Mouse (Mus musculus) MEL (cell line): ENCODE data around the gene Ddo. TPM values are rescaled to one million over a fixed set of nuclear protein-coding genes. Genes with fewer than 3 reads are reported as not detected.

Experiments used
- DNase-seq: peaks from one replicate; pipeline ENCODE4 v3.0.0; 2011; ENCODE audit warnings: low read depth, low spot score
- H3K27ac ChIP-seq: 2 replicates; pipeline ENCODE4 v1.5.1; 2012; ENCODE audit warnings: low read depth, mild to moderate bottlenecking, control low read depth, low read length, moderate library complexity; ENCODE audit not compliant: control insufficient read depth
- H3K27me3 ChIP-seq, 2 experiments: fragments of 150-350 bp in 1 of 2; sonication (generic) in 1 of 2; 2 replicates each; pipeline ENCODE4 v1.6.1; 2012; ENCODE audit warnings: low read length in 2 of 2, mild to moderate bottlenecking in 2 of 2, improper control_type of control experiment in 1 of 2, moderate library complexity in 1 of 2; ENCODE audit not compliant: insufficient read depth in 2 of 2, control insufficient read depth in 1 of 2
- H3K36me3 ChIP-seq, 2 experiments: 2 replicates each; pipeline ENCODE4 v1.6.1; 2012 to 2014; ENCODE audit warnings: low read length in 2 of 2, improper control_type of control experiment in 1 of 2, inconsistent platforms in 1 of 2, mild to moderate bottlenecking in 1 of 2; ENCODE audit not compliant: insufficient read depth in 2 of 2, control insufficient read depth in 1 of 2
- H3K4me1 ChIP-seq, 2 experiments: fragments of 150-350 bp in 1 of 2; sonication (generic) in 1 of 2; 2 replicates each; pipeline ENCODE4 v1.6.1; 2012; ENCODE audit warnings: low read length in 2 of 2, improper control_type of control experiment in 1 of 2, mild to moderate bottlenecking in 1 of 2; ENCODE audit not compliant: insufficient read depth in 2 of 2, control insufficient read depth in 1 of 2
- H3K4me3 ChIP-seq, 2 experiments: fragments of 150-350 bp in 1 of 2; sonication (generic) in 1 of 2; 2 replicates each; pipeline ENCODE4 v1.5.1; 2012; ENCODE audit warnings: low read depth in 2 of 2, low read length in 2 of 2, mild to moderate bottlenecking in 2 of 2, moderate library complexity in 2 of 2, control low read depth in 1 of 2, improper control_type of control experiment in 1 of 2; ENCODE audit not compliant: control insufficient read depth in 1 of 2, insufficient read depth in 1 of 2
- H3K79me2 ChIP-seq: 2 replicates; pipeline ENCODE4 v1.6.1; 2012; ENCODE audit warnings: mild to moderate bottlenecking, low read length, moderate library complexity; ENCODE audit not compliant: control insufficient read depth, poor library complexity, insufficient read depth
- H3K9ac ChIP-seq: 2 replicates; pipeline ENCODE4 v1.6.1; 2012; ENCODE audit warnings: low read depth, mild to moderate bottlenecking, control low read depth, low read length, moderate library complexity; ENCODE audit not compliant: control insufficient read depth, poor library complexity, severe bottlenecking
- H3K9me3 ChIP-seq: fragments of 150-350 bp; sonication (generic); replicated peaks from 2 replicates; pipeline ENCODE4 v1.6.1; 2012; ENCODE audit warnings: mild to moderate bottlenecking, low read length, improper control_type of control experiment, moderate library complexity; ENCODE audit not compliant: insufficient read depth
- BHLHE40 ChIP-seq: IDR thresholded peaks from 2 replicates; pipeline ENCODE4 v1.6.1; 2012; ENCODE audit warnings: low read depth, mild to moderate bottlenecking, inconsistent platforms, low read length, improper control_type of control experiment, borderline replicate concordance
- CTCF ChIP-seq, 3 experiments: IDR thresholded peaks in 2 of 3; conservative IDR thresholded peaks in 1 of 3; 2 replicates each; pipeline ENCODE4 v1.5.1; 2011 to 2012; ENCODE audit warnings: low read length in 3 of 3, low read depth in 2 of 3, mild to moderate bottlenecking in 2 of 3, improper control_type of control experiment in 1 of 3, inconsistent platforms in 1 of 3, mixed read lengths in 1 of 3, moderate library complexity in 1 of 3; ENCODE audit not compliant: control insufficient read depth in 1 of 3, insufficient read depth in 1 of 3, poor library complexity in 1 of 3, severe bottlenecking in 1 of 3
- E2F4 ChIP-seq: IDR thresholded peaks from 2 replicates; pipeline ENCODE4 v1.6.1; 2011; ENCODE audit warnings: low read depth, low read length, improper control_type of control experiment, borderline replicate concordance
- EP300 ChIP-seq, 2 experiments: IDR thresholded peaks; 2 replicates each; pipeline ENCODE4 v1.6.1; 2011; ENCODE audit warnings: improper control_type of control experiment in 2 of 2, low read length in 2 of 2, low read depth in 1 of 2, mild to moderate bottlenecking in 1 of 2
- GABPA ChIP-seq: IDR thresholded peaks from 2 replicates; pipeline ENCODE4 v1.6.1; 2012; ENCODE audit warnings: low read depth, mild to moderate bottlenecking, inconsistent platforms, low read length, improper control_type of control experiment, moderate library complexity
- HCFC1 ChIP-seq: IDR thresholded peaks from 2 replicates; pipeline ENCODE4 v1.6.1; 2012; ENCODE audit warnings: low read depth, mild to moderate bottlenecking, inconsistent platforms, low read length, improper control_type of control experiment, moderate library complexity
- KAT2A ChIP-seq: conservative IDR thresholded peaks from 2 replicates; pipeline ENCODE4 v1.6.1; 2012; ENCODE audit warnings: low read depth, low read length, improper control_type of control experiment, inconsistent platforms
- MAFK ChIP-seq: IDR thresholded peaks from 2 replicates; pipeline ENCODE4 v1.6.1; 2011; ENCODE audit warnings: low read depth, mild to moderate bottlenecking, low read length, improper control_type of control experiment, borderline replicate concordance
- POLR2A ChIP-seq, 2 experiments: IDR thresholded peaks; 2 replicates each; pipeline ENCODE4 v1.6.1; 2011 to 2012; ENCODE audit warnings: low read length in 2 of 2, mild to moderate bottlenecking in 2 of 2, control low read depth in 1 of 2, improper control_type of control experiment in 1 of 2, low read depth in 1 of 2, moderate library complexity in 1 of 2; ENCODE audit not compliant: control insufficient read depth in 1 of 2, insufficient read depth in 1 of 2, poor library complexity in 1 of 2
- POLR2AphosphoS2 ChIP-seq: IDR thresholded peaks from 2 replicates; pipeline ENCODE4 v1.6.1; 2011; ENCODE audit warnings: low read length, improper control_type of control experiment
- POLR2AphosphoS5 ChIP-seq: IDR thresholded peaks from 2 replicates; pipeline ENCODE4 v1.6.1; 2012; ENCODE audit warnings: low read depth, borderline replicate concordance, mild to moderate bottlenecking, inconsistent platforms, low read length, moderate library complexity, mixed read lengths
- RAD21 ChIP-seq: IDR thresholded peaks from 2 replicates; pipeline ENCODE4 v1.6.1; 2011; ENCODE audit warnings: mild to moderate bottlenecking, low read depth, low read length, improper control_type of control experiment
- SIN3A ChIP-seq: IDR thresholded peaks from 2 replicates; pipeline ENCODE4 v1.6.1; 2012; ENCODE audit warnings: low read length, improper control_type of control experiment, inconsistent platforms
- SMC3 ChIP-seq: IDR thresholded peaks from 2 replicates; pipeline ENCODE4 v1.6.1; 2011; ENCODE audit warnings: low read depth, low read length, improper control_type of control experiment
- TAL1 ChIP-seq: IDR thresholded peaks from 2 replicates; pipeline ENCODE4 v1.6.1; 2012; ENCODE audit warnings: mild to moderate bottlenecking, inconsistent platforms, low read length, moderate library complexity, mixed read lengths
- TCF12 ChIP-seq: IDR thresholded peaks from 2 replicates; pipeline ENCODE4 v1.6.1; 2014; ENCODE audit warnings: low read depth, mild to moderate bottlenecking, inconsistent platforms, low read length, improper control_type of control experiment, moderate library complexity
- UBTF ChIP-seq: IDR thresholded peaks from 2 replicates; pipeline ENCODE4 v1.6.1; 2012; ENCODE audit warnings: low read depth, mild to moderate bottlenecking, inconsistent platforms, low read length, improper control_type of control experiment, moderate library complexity, borderline replicate concordance; ENCODE audit not compliant: insufficient read depth
- USF2 ChIP-seq, 2 experiments: IDR thresholded peaks; 2 replicates each; pipeline ENCODE4 v1.6.1; 2011 to 2012; ENCODE audit warnings: improper control_type of control experiment in 2 of 2, low read length in 2 of 2, borderline replicate concordance in 1 of 2, inconsistent platforms in 1 of 2, low read depth in 1 of 2, mild to moderate bottlenecking in 1 of 2; ENCODE audit not compliant: insufficient read depth in 1 of 2
- ZC3H11A ChIP-seq: IDR thresholded peaks from 2 replicates; pipeline ENCODE4 v1.6.1; 2012; ENCODE audit warnings: low read depth, mild to moderate bottlenecking, inconsistent platforms, low read length, improper control_type of control experiment
- ZMIZ1 ChIP-seq: IDR thresholded peaks from 2 replicates; pipeline ENCODE4 v1.6.1; 2012; ENCODE audit warnings: low read depth, mild to moderate bottlenecking, inconsistent platforms, low read length, improper control_type of control experiment, moderate library complexity
- polyA plus RNA-seq, 2 experiments: library from polyadenylated mRNA; stranded (reverse) in 1 of 2; unstranded in 1 of 2; fragments of >175 nt in 1 of 2; fragments of >200 nt in 1 of 2; gene quantifications; 2 replicates each; pipeline versions ENCODE4 v1.2.1 to v1.2.4; 2012; ENCODE audit warnings: low replicate concordance in 2 of 2, low read depth in 1 of 2; ENCODE audit not compliant: insufficient read length in 2 of 2, insufficient read depth in 1 of 2, missing spikeins in 1 of 2
- total RNA-seq: library from RNA; depleted of rRNA; stranded (reverse); fragments of 300-350 nt; gene quantifications from 2 replicates; pipeline ENCODE4 v1.2.3, GENCODE M21; 2012

Gene Ddo
- total and polyA plus RNA-seq, 3 experiments, result 0.04 TPM; not detected in 2

DNA sequence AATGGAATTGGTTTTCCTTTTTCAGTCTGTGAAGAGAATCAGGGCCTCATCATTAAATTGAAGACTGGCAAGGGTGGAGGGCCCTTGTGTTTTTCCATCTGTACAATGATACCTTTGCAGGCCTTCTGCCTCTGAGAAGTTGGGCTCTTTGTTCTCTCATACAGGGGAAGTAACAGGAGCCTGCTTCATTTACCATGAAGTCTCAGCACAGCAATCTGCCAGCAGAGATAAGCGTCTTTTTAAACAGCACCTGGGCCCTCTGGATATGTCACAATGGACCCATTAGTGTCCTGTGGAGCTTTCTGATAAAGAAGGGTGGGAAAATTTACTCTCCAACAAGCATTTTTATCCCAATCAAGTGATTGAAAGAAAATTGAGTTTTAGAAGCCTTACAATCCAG is 59.1 kb downstream of the Ddo start:
- TF ChIP-seq TCF12 (no peak), SIN3A (no peak), KAT2A (no peak), MAFK (no peak), BHLHE40 (no peak), USF2 (IDR thresholded peaks at IDR 0.05; ENCODE audit: borderline replicate concordance in 1 of 2, insufficient read depth in 1 of 2, low read depth in 1 of 2, low read length in 2 of 2) (no peak), E2F4 (no peak), RAD21 (no peak), UBTF (no peak), GABPA (no peak), ZMIZ1 (no peak), POLR2AphosphoS5 (no peak), POLR2A (IDR thresholded peaks at IDR 0.05; ENCODE audit: control insufficient read depth in 1 of 2, insufficient read depth in 1 of 2, low read depth in 1 of 2, low read length in 2 of 2, poor library complexity in 1 of 2) (no peak), EP300 (IDR thresholded peaks at IDR 0.05; ENCODE audit: low read depth in 1 of 2, low read length in 2 of 2) (no peak), TAL1 (no peak)
- TF ChIP-seq, all 39 proteins: peak for 0
- no peaks in the 10 kb centered on the region for H3K79me2 ChIP-seq
- H3K27me3 ChIP-seq, result no peaks in the 10 kb centered on the region
- H3K9me3 ChIP-seq, result no peaks in the 10 kb centered on the region
- no peaks in the 10 kb centered on the region for H3K36me3 ChIP-seq
- H3K4me3 ChIP-seq, result no peak overlapping the region
- no peaks in the 10 kb centered on the region for H3K4me1 ChIP-seq
- no peak overlapping the region for H3K27ac ChIP-seq
- DNase-seq, result no peak
- no peak overlapping the region for H3K9ac ChIP-seq

DNA sequence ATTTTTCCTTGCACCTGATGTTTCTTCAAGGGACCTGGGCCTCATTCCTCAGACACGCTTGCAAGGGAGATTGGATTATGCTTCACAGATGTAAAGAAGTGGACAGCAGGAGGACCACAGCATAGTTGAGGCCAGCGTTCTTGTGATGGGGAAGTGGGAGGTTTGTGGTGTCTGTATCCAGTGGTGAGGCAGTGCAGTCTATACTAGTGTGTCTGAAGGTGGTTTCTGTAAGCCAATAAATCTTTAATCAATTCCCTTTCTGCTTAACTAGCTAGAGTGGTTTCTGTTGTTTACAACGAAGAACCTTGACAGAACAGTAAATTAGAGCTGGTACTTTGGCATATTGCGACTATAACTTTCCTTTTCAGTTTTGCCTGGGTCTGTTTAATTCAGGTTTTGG is 68.8 kb downstream of the Ddo start:
- no peaks in the 10 kb centered on the region for H3K4me1 ChIP-seq
- H3K27ac ChIP-seq, result no peak overlapping the region
- no peak for DNase-seq
- no peaks in the 10 kb centered on the region for H3K9me3 ChIP-seq
- no peaks in the 10 kb centered on the region for H3K36me3 ChIP-seq
- TF ChIP-seq CTCF (IDR thresholded peaks at IDR 0.05 in 2 of 3, conservative IDR thresholded peaks at IDR 0.05 in 1 of 3; ENCODE audit: control insufficient read depth in 1 of 3, insufficient read depth in 1 of 3, low read depth in 2 of 3, low read length in 3 of 3, poor library complexity in 1 of 3, severe bottlenecking in 1 of 3) (no peak), POLR2AphosphoS2 (no peak), HCFC1 (no peak), SMC3 (no peak), ZC3H11A (no peak), UBTF (no peak)
- H3K4me3 ChIP-seq, result no peak overlapping the region
- no peaks in the 10 kb centered on the region for H3K79me2 ChIP-seq
- H3K9ac ChIP-seq, result no peak overlapping the region
- H3K27me3 ChIP-seq, result peaks cover 0 to 4% of the 10 kb centered on the region in 2 experiments; a peak in 2 of 4 replicates
